21 mouse cellular contexts compared by ENCODE assay signal in the genomic region with DNA sequence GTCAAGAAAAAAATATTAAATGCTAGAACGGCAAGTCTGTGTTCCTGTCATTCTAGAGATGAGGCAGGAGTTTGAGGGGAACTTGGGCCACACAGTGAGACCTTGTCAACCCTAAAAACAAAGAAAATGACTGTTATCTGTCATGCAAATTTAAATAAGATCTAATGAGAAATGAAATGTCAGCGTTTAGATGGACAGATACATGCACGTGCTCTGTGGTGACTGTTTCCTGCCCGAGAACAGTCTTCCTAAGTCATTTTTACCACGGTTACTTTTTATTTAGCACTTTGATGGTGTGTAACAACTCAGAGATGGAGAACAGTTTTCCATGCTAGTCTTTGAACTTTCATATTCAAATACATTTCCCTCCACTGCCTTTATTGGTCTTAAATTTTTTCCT. TPM values are rescaled to one million over a fixed set of nuclear protein-coding genes. Genes with fewer than 3 reads are reported as not detected.
A peak's percentile ranks its signal among the peaks of the same experiment; 100 is the strongest.
DNase-seq lines count a peak whose midpoint lies in the region; ATAC-seq and TF ChIP-seq lines count a peak whose summit lies in the region.
"Had no signal": no experiment of that assay in that cellular context is flagged by ENCODE, and none has a peak within 500 bp of the region (broad histone marks: within the 10 kb centered on the region; RNA-seq: fewer than 3 reads in every experiment).

No protein-coding gene starts in this region.

- H3K4me3 ChIP-seq in embryonic fibroblast, embryonic 13.5 days (ENCODE audit: insufficient read depth, low read length), result no peak overlapping the region
- no peak overlapping the region for H3K4me3 ChIP-seq in limb, embryonic 10.5 days
- no peak overlapping the region for H3K4me3 ChIP-seq in forebrain, embryonic 16.5 days (replicated peaks; ENCODE audit: low read length)
- H3K4me3 ChIP-seq: embryonic facial prominence, embryonic 12.5 days; heart, embryonic 10.5 days; hindbrain, embryonic 13.5 days had no signal

- no peak for ATAC-seq in erythroid progenitor cell, adult 5-6 weeks (replicated peaks; ENCODE audit: low FRiP score, poor library complexity, severe bottlenecking)
- no peak for ATAC-seq in forebrain, embryonic 16.5 days
- ATAC-seq: forebrain, embryonic 14.5 days; hindbrain, postnatal 0 days had no signal

- H3K4me2 ChIP-seq in forebrain, embryonic 16.5 days (ENCODE audit: low read length), result no peak overlapping the region
- H3K4me2 ChIP-seq: embryonic facial prominence, embryonic 12.5 days; hindbrain, embryonic 13.5 days had no signal

- H3K9me3 ChIP-seq in limb, embryonic 10.5 days (replicated peaks), result no peaks in the 10 kb centered on the region
- H3K9me3 ChIP-seq in forebrain, embryonic 16.5 days (ENCODE audit: control insufficient read depth, low read length), result no peaks in the 10 kb centered on the region
- H3K9me3 ChIP-seq: embryonic facial prominence, embryonic 12.5 days; heart, embryonic 10.5 days; hindbrain, embryonic 13.5 days had no signal

- peak overlapping the region; percentile 63 for H3K27ac ChIP-seq in embryonic fibroblast, embryonic 13.5 days (ENCODE audit: insufficient read depth, low read length)
- 0 out of 2 replicates have a peak overlapping the region, but pooled peaks have one; percentile 25 for H3K27ac ChIP-seq in limb, embryonic 10.5 days
- no peak overlapping the region for H3K27ac ChIP-seq in forebrain, embryonic 16.5 days (ENCODE audit: low read length)
- H3K27ac ChIP-seq: embryonic facial prominence, embryonic 12.5 days; heart, embryonic 10.5 days; hindbrain, embryonic 13.5 days; hindbrain, postnatal 0 days had no signal

- peaks cover 3% of the 10 kb centered on the region for H3K4me1 ChIP-seq in embryonic fibroblast, embryonic 13.5 days (ENCODE audit: control insufficient read depth, insufficient read depth, low read length)
- H3K4me1 ChIP-seq in limb, embryonic 10.5 days, result peaks cover 24% of the 10 kb centered on the region
- H3K4me1 ChIP-seq in forebrain, embryonic 16.5 days (replicated peaks; ENCODE audit: control insufficient read depth, insufficient read depth, low read length), result peaks cover 4% of the 10 kb centered on the region

- no peaks in the 10 kb centered on the region for H3K27me3 ChIP-seq in limb, embryonic 10.5 days (ENCODE audit: low read depth, poor library complexity, severe bottlenecking)
- H3K27me3 ChIP-seq in forebrain, embryonic 16.5 days (replicated peaks; ENCODE audit: control insufficient read depth, insufficient read depth, low read length), result no peaks in the 10 kb centered on the region
- H3K27me3 ChIP-seq: embryonic facial prominence, embryonic 12.5 days; hindbrain, embryonic 13.5 days had no signal

- WGBS in limb, embryonic 10.5 days, result 93% methylated on average over 5 of the region's 5 CpGs
- WGBS in forebrain, embryonic 16.5 days, result 82% methylated on average over 5 of the region's 5 CpGs

- DNase-seq in CD4-positive, CD25-positive, alpha-beta regulatory T cell, adult 2 months (ENCODE audit: low read depth, low spot score), result peak; percentile 42
- DNase-seq in limb, embryonic 10.5 days (ENCODE audit: low spot score), result no peak
- no peak for DNase-seq in neural tube, embryonic 10.5 days (ENCODE audit: extremely low spot score, low spot score)
- no peak for DNase-seq in adrenal gland, postnatal 10 days
- DNase-seq: adrenal gland, adult 8-10 months; B cell, adult 2 months; cerebellum, adult 9-10 months; cerebellum, postnatal 25 days; gastrocnemius, postnatal 10 days; heart, adult 18-20 months; heart, postnatal 10 days; heart, postnatal 4 days; kidney, adult 11 months had no signal

- H3K36me3 ChIP-seq in limb, embryonic 10.5 days, result no peaks in the 10 kb centered on the region
- H3K36me3 ChIP-seq in forebrain, embryonic 16.5 days (ENCODE audit: control insufficient read depth, insufficient read depth), result no peaks in the 10 kb centered on the region
- H3K36me3 ChIP-seq: embryonic facial prominence, embryonic 12.5 days; heart, embryonic 10.5 days; hindbrain, embryonic 13.5 days had no signal

- no peak overlapping the region for H3K9ac ChIP-seq in forebrain, embryonic 16.5 days (replicated peaks; ENCODE audit: low read depth, low read length)
- H3K9ac ChIP-seq: embryonic facial prominence, embryonic 12.5 days; hindbrain, embryonic 13.5 days had no signal

- no peak for TF ChIP-seq POLR2A in embryonic fibroblast, embryonic 13.5 days (IDR thresholded peaks at IDR 0.05; ENCODE audit: low read depth, low read length)

- no peak for TF ChIP-seq CTCF in embryonic fibroblast, embryonic 13.5 days (IDR thresholded peaks at IDR 0.05; ENCODE audit: borderline replicate concordance, insufficient read depth, low read length)

RNA-seq across cellular contexts. Expression of gene Ppm1l, which starts 40.1 kb away (rescaled TPM):
- polyA plus RNA-seq in embryonic fibroblast, embryonic 13.5 days (2011; ENCODE audit: insufficient read length, low read depth, missing spikeins), result 9.4 and 11.4 TPM in 2 replicates
- polyA plus RNA-seq in limb, embryonic 10.5 days (2016; fragmentation: Nextera tagmentation; extraction: Ambion mirVana), result 6.7 and 9.5 TPM in 2 replicates
- 27.2 and 28.5 TPM in 2 replicates for total RNA-seq in erythroid progenitor cell, adult 5-6 weeks (2015; ENCODE audit: low replicate concordance)
- total RNA-seq in erythroid progenitor cell, adult 5-6 weeks (2017; ENCODE audit: low replicate concordance), result 29.4 and 32.6 TPM in 2 replicates
- 24.4 and 27.8 TPM in 2 replicates for polyA plus RNA-seq in forebrain, embryonic 16.5 days (2015; fragmentation: Nextera tagmentation; extraction: Ambion mirVana)
- 10 to 100 TPM; 11.1 to 13.0 TPM for total RNA-seq in adrenal gland, postnatal 10 days (2021)
